Mouse (Mus musculus): ENCODE measurements at regions not wholly inside any gene's neighbourhood (a gene's known extent, or its start where the extent isn't known, plus 50 kb on each side); places are given as distances from the start of the nearest gene placed in this dataset.

DNA sequence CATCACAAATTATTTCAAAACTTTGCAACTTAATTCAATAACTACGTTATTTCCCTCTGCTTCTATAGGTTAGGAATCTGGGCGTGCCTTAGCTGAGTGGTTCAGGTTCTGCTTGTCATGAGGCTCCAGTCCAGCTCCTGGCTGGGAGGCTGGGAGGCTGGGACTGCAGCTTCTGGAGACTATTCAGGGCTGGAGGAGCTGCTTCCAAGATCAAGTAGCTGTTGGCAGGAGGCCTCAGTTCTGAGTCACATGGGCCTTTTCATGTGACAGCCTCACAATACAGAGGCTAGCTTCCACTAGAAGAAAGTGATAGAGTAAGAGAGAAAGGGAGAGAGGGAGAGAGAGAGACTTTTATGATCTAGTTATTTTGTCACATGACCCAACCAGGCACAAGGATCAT, 84.3 kb upstream of the Tsc22d2 start:
- TF ChIP-seq CTCF (IDR thresholded peaks at IDR 0.05) (no peak), POLR2A (IDR thresholded peaks at IDR 0.05; ENCODE audit: insufficient read depth, low read depth, low read length) (no peak)
